Mouse (Mus musculus): ENCODE results near the gene Rptor.

DNA sequence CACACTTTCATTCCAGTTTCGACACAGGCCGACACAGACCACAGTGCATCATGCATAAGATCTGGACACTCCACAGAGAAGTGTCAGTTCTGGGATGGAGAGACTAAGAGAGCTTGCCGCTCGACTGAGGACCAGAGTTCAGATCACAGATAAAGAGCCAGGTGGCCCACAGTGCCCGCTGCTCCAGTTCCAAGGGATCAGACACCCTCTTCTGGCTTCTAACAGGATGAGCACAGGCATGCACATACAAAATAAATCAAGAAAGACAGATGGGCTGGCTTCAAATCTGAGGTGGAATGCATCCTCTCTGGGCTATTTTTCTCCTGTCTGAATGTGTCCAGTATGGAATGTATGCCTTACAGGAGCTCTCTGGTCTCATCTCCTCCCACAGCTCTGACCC, 324.1 kb downstream of the Rptor start:
- TF ChIP-seq POLR2A (IDR thresholded peaks at IDR 0.05; ENCODE audit: extremely low read depth, insufficient read depth, low read length) (no peak), CTCF (IDR thresholded peaks at IDR 0.05; ENCODE audit: extremely low read depth, insufficient read depth, low read length) (no peak)
